Mouse (Mus musculus) CH12.LX (cell line): ENCODE measurements at regions not wholly inside any gene's neighbourhood (a gene's known extent, or its start where the extent isn't known, plus 50 kb on each side); places are given as distances from the start of the nearest gene placed in this dataset.

ENCODE experiments used
- DNase-seq: peaks from one replicate; pipeline ENCODE4 v3.0.0-alpha.2; 2013; ENCODE audit errors: extremely low read depth
- H3K27ac ChIP-seq: 2 replicates; pipeline ENCODE4 v1.5.1; 2012; ENCODE audit warnings: low read depth, mild to moderate bottlenecking, control low read depth, moderate library complexity; ENCODE audit not compliant: insufficient read depth
- H3K27me3 ChIP-seq: replicated peaks from 2 replicates; pipeline ENCODE3; 2012; ENCODE audit warnings: inconsistent platforms
- H3K36me3 ChIP-seq, 2 experiments: replicated peaks in 1 of 2; 2 replicates each; pipeline versions ENCODE3 to v1.6.1; 2012; ENCODE audit warnings: inconsistent platforms in 1 of 2, low read length in 1 of 2, mild to moderate bottlenecking in 1 of 2, mixed read lengths in 1 of 2, moderate library complexity in 1 of 2; ENCODE audit not compliant: control insufficient read depth in 1 of 2, insufficient read depth in 1 of 2
- H3K4me1 ChIP-seq, 2 experiments: 2 replicates each; pipeline ENCODE4 v1.6.1; 2012; ENCODE audit warnings: inconsistent platforms in 1 of 2, moderate library complexity in 1 of 2; ENCODE audit not compliant: insufficient read depth in 2 of 2, control insufficient read depth in 1 of 2
- H3K4me2 ChIP-seq: 2 replicates; pipeline ENCODE4 v1.6.1; 2012; ENCODE audit warnings: low read depth, mild to moderate bottlenecking, control low read depth; ENCODE audit not compliant: poor library complexity, insufficient read depth, severe bottlenecking
- H3K4me3 ChIP-seq, 3 experiments: fragments of 150-350 bp in 1 of 3; sonication (generic) in 1 of 3; replicated peaks in 1 of 3; 2 replicates each; pipeline versions ENCODE3 to v1.5.1; 2011 to 2012; ENCODE audit warnings: low read depth in 2 of 3, low read length in 2 of 3, mild to moderate bottlenecking in 2 of 3, moderate library complexity in 2 of 3, control low read depth in 1 of 3, improper control_type of control experiment in 1 of 3, inconsistent platforms in 1 of 3, mixed read lengths in 1 of 3; ENCODE audit not compliant: poor library complexity in 1 of 3
- H3K79me2 ChIP-seq: replicated peaks from 2 replicates; pipeline ENCODE4 v1.6.1; 2012; ENCODE audit warnings: mild to moderate bottlenecking, moderate library complexity; ENCODE audit not compliant: control insufficient read depth, poor library complexity, insufficient read depth, severe bottlenecking; ENCODE audit errors: extremely low read depth
- H3K9ac ChIP-seq: 2 replicates; pipeline ENCODE4 v1.6.1; 2012; ENCODE audit warnings: low read depth, mild to moderate bottlenecking, control low read depth, moderate library complexity; ENCODE audit not compliant: insufficient read depth
- H3K9me3 ChIP-seq: replicated peaks from 2 replicates; pipeline ENCODE3; 2012; ENCODE audit warnings: low read length, inconsistent platforms, mixed read lengths
- BHLHE40 ChIP-seq: IDR thresholded peaks from 2 replicates; pipeline ENCODE4 v1.6.1; 2011; ENCODE audit warnings: mild to moderate bottlenecking, low read depth, low read length, improper control_type of control experiment
- CTCF ChIP-seq, 2 experiments: IDR thresholded peaks in 1 of 2; conservative IDR thresholded peaks in 1 of 2; 2 replicates each; pipeline ENCODE4 v1.5.1; 2011 to 2012; ENCODE audit warnings: low read depth in 2 of 2, low read length in 2 of 2, improper control_type of control experiment in 1 of 2, inconsistent platforms in 1 of 2, mild to moderate bottlenecking in 1 of 2, moderate library complexity in 1 of 2
- EP300 ChIP-seq: IDR thresholded peaks from 2 replicates; pipeline ENCODE4 v1.6.1; 2011; ENCODE audit warnings: low read length, improper control_type of control experiment
- ETS1 ChIP-seq: conservative IDR thresholded peaks from 2 replicates; pipeline ENCODE4 v1.6.1; 2012; ENCODE audit warnings: low read depth, mild to moderate bottlenecking, inconsistent platforms, low read length, improper control_type of control experiment, moderate library complexity
- KAT2A ChIP-seq: IDR thresholded peaks from 2 replicates; pipeline ENCODE4 v1.6.1; 2012; ENCODE audit warnings: low read length, improper control_type of control experiment, inconsistent platforms; ENCODE audit not compliant: insufficient replicate concordance
- MAFK ChIP-seq: IDR thresholded peaks from 2 replicates; pipeline ENCODE4 v1.6.1; 2011; ENCODE audit warnings: low read length, improper control_type of control experiment; ENCODE audit not compliant: insufficient replicate concordance
- NELFE ChIP-seq: IDR thresholded peaks from 2 replicates; pipeline ENCODE4 v1.6.1; 2011; ENCODE audit warnings: low read depth, low read length, improper control_type of control experiment
- NRF1 ChIP-seq: IDR thresholded peaks from 2 replicates; pipeline ENCODE4 v1.6.1; 2014; ENCODE audit warnings: low read depth, mild to moderate bottlenecking, inconsistent platforms, low read length, improper control_type of control experiment, moderate library complexity
- POLR2A ChIP-seq: IDR thresholded peaks from 2 replicates; pipeline ENCODE4 v1.6.1; 2011; ENCODE audit warnings: low read depth, mild to moderate bottlenecking, improper control_type of control experiment, low read length
- RAD21 ChIP-seq: IDR thresholded peaks from 2 replicates; pipeline ENCODE4 v1.6.1; 2011; ENCODE audit warnings: low read depth, mild to moderate bottlenecking, low read length, improper control_type of control experiment, moderate library complexity
- SIN3A ChIP-seq: IDR thresholded peaks from 2 replicates; pipeline ENCODE4 v1.6.1; 2012; ENCODE audit warnings: low read length, improper control_type of control experiment, inconsistent platforms
- SMC3 ChIP-seq: IDR thresholded peaks from 2 replicates; pipeline ENCODE4 v1.6.1; 2011; ENCODE audit warnings: low read depth, low read length, improper control_type of control experiment
- TCF12 ChIP-seq: IDR thresholded peaks from 2 replicates; pipeline ENCODE4 v1.6.1; 2014; ENCODE audit warnings: low read depth, mild to moderate bottlenecking, inconsistent platforms, low read length, improper control_type of control experiment
- UBTF ChIP-seq: IDR thresholded peaks from 2 replicates; pipeline ENCODE4 v1.6.1; 2012; ENCODE audit warnings: low read depth, mild to moderate bottlenecking, inconsistent platforms, low read length, improper control_type of control experiment, moderate library complexity
- USF1 ChIP-seq: IDR thresholded peaks from 2 replicates; pipeline ENCODE4 v1.6.1; 2014; ENCODE audit warnings: low read depth, mild to moderate bottlenecking, inconsistent platforms, low read length, improper control_type of control experiment
- USF2 ChIP-seq: conservative IDR thresholded peaks from 2 replicates; pipeline ENCODE4 v1.6.1; 2011; ENCODE audit warnings: low read depth, low read length, improper control_type of control experiment
- ZC3H11A ChIP-seq: IDR thresholded peaks from 2 replicates; pipeline ENCODE4 v1.6.1; 2012; ENCODE audit warnings: low read depth, mild to moderate bottlenecking, inconsistent platforms, low read length, improper control_type of control experiment
- dilution Hi-C: fragments of 300-500 bp; cut with MboI; formaldehyde crosslinking; loops from 2 replicates; pipeline ENCODE4 v1.14.3; 2020; ENCODE audit warnings: low sequenced_read_pairs; ENCODE audit not compliant: extremely low pct_unique_long_range_greater_than_20kb, extremely low pct_ligation_motif_present
- in situ Hi-C: fragments of 300-500 bp; cut with MboI; formaldehyde crosslinking; loops from 3 replicates; pipeline ENCODE4 v1.14.3; 2019; ENCODE audit warnings: low sequenced_read_pairs, low pct_ligation_motif_present, low pct_unique_long_range_greater_than_20kb, mixed read lengths

- no peak for TF ChIP-seq ZC3H11A
- TF ChIP-seq SIN3A = no peak
- TF ChIP-seq MAFK = no peak
- no peak for TF ChIP-seq USF1
- no peak for TF ChIP-seq CTCF (conservative IDR thresholded peaks at IDR 0.05 in 1 of 2, IDR thresholded peaks at IDR 0.05 in 1 of 2; ENCODE audit: low read depth in 2 of 2, low read length in 2 of 2)
- no peak for TF ChIP-seq UBTF
- TF ChIP-seq USF2 = no peak
- TF ChIP-seq NRF1 = no peak
- TF ChIP-seq ETS1 = peak; percentile 69
- TF ChIP-seq BHLHE40 = peak; percentile 75
- TF ChIP-seq TCF12 = peak; percentile 80
- TF ChIP-seq, all 38 proteins: peak for 12
Measured at GRCm38 (mm10) chr15:10074916-10075315, 102.1 kb upstream of the Prlr start (continued).

GRCm38 (mm10) chr15:10075391-10076060 lies 101.5 kb upstream of the Prlr start:
- no peak overlapping the region for H3K4me2 ChIP-seq
- no peaks in the 10 kb centered on the region for H3K79me2 ChIP-seq
- no peaks in the 10 kb centered on the region for H3K27me3 ChIP-seq
- no peak for TF ChIP-seq CTCF (conservative IDR thresholded peaks at IDR 0.05 in 1 of 2, IDR thresholded peaks at IDR 0.05 in 1 of 2; ENCODE audit: low read depth in 2 of 2, low read length in 2 of 2)
- TF ChIP-seq SMC3 = no peak
- TF ChIP-seq RAD21 = no peak
- no peak for TF ChIP-seq SIN3A
- no peaks in the 10 kb centered on the region for H3K9me3 ChIP-seq
- no peaks in the 10 kb centered on the region for H3K36me3 ChIP-seq
- H3K4me1 ChIP-seq = peaks cover 5 to 31% of the 10 kb centered on the region in 2 experiments
- in situ Hi-C loops (no loop called here), dilution Hi-C loops (no loop called here)
- no peak overlapping the region for H3K9ac ChIP-seq
- no peak overlapping the region for H3K27ac ChIP-seq
- DNase-seq = peak; percentile 7
- H3K4me3 ChIP-seq = no peak overlapping the region

GRCm38 (mm10) chr15:10076061-10076400 lies 101.0 kb upstream of the Prlr start:
- H3K9me3 ChIP-seq = no peaks in the 10 kb centered on the region
- H3K27me3 ChIP-seq = no peaks in the 10 kb centered on the region
- H3K9ac ChIP-seq = no peak overlapping the region
- TF ChIP-seq POLR2A (no peak), NELFE (no peak), USF2 (no peak), RAD21 (no peak), EP300 (no peak), KAT2A (no peak)
- H3K4me1 ChIP-seq = peaks cover 5 to 31% of the 10 kb centered on the region in 2 experiments
- no peak overlapping the region for H3K4me2 ChIP-seq
- no peaks in the 10 kb centered on the region for H3K79me2 ChIP-seq
- in situ Hi-C loops = no loop called here
- DNase-seq = no peak
- no peaks in the 10 kb centered on the region for H3K36me3 ChIP-seq
- H3K27ac ChIP-seq = no peak overlapping the region
- H3K4me3 ChIP-seq = no peak overlapping the region
- dilution Hi-C loops = no loop called here
